22 mouse cellular contexts compared by ENCODE assay signal in the genomic region with DNA sequence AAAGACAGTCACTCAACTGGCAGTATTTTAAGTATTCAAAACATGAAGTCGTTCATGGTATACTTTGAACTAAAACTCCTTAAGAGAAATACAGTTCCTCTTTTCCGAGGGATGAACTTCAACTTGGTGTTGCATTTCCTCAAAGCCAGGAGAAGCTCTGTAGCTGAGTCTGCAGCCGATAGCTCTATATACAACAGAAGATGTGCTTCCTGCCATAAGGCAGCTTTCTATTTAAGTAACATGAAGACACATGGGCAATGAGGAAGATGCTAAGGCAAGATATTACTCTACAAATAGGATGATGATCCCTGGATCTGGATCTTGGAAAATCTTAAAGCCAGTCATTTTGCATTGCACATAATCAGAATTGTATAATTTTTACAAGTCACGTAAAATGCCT.
DNase-seq lines count a peak whose midpoint lies in the region; ATAC-seq and TF ChIP-seq lines count a peak whose summit lies in the region.
"Had no signal": no experiment of that assay in that cellular context is flagged by ENCODE, and none has a peak within 500 bp of the region (broad histone marks: within the 10 kb centered on the region; RNA-seq: fewer than 3 reads in every experiment).

No protein-coding gene starts in this region.

- DNase-seq in frontal cortex, adult 2 months (ENCODE audit: extremely low spot score in 1 of 2, low spot score in 1 of 2), result no peak
- peak; percentile 8 for DNase-seq in midbrain, embryonic 11.5 days (ENCODE audit: low spot score, missing footprints)
- DNase-seq in brain, adult 2 months (ENCODE audit: low read depth, low spot score), result peak; percentile 39
- no peak for DNase-seq in liver, postnatal 0 days
- DNase-seq: adrenal gland, adult 8-10 months; adrenal gland, postnatal 14 days; adrenal gland, postnatal 36 days; cerebellum, adult 11-12 months; cerebellum, adult 2 months; cerebellum, adult 9-10 months; cerebellum, postnatal 10 days; cerebellum, postnatal 25 days; forebrain, postnatal 0 days had no signal

- no peak for TF ChIP-seq CTCF in liver, postnatal 0 days (IDR thresholded peaks at IDR 0.05; ENCODE audit: low read depth)

- no peaks in the 10 kb centered on the region for H3K9me3 ChIP-seq in midbrain, embryonic 11.5 days (ENCODE audit: control insufficient read depth, low read length)
- no peaks in the 10 kb centered on the region for H3K9me3 ChIP-seq in midbrain, embryonic 15.5 days
- H3K9me3 ChIP-seq in liver, postnatal 0 days (ENCODE audit: low read length), result no peaks in the 10 kb centered on the region
- H3K9me3 ChIP-seq: embryonic facial prominence, embryonic 10.5 days; embryonic facial prominence, embryonic 12.5 days; forebrain, embryonic 13.5 days; forebrain, embryonic 15.5 days had no signal

- H3K36me3 ChIP-seq in midbrain, embryonic 11.5 days (ENCODE audit: control insufficient read depth, insufficient read depth, low read length), result no peaks in the 10 kb centered on the region
- no peaks in the 10 kb centered on the region for H3K36me3 ChIP-seq in midbrain, embryonic 15.5 days (replicated peaks)
- no peaks in the 10 kb centered on the region for H3K36me3 ChIP-seq in liver, postnatal 0 days (replicated peaks; ENCODE audit: insufficient read depth, low read length)

- no peaks in the 10 kb centered on the region for H3K4me1 ChIP-seq in midbrain, embryonic 11.5 days (ENCODE audit: control insufficient read depth, insufficient read depth, low read length)
- no peaks in the 10 kb centered on the region for H3K4me1 ChIP-seq in midbrain, embryonic 15.5 days
- H3K4me1 ChIP-seq in liver, postnatal 0 days (ENCODE audit: insufficient read depth), result no peaks in the 10 kb centered on the region
- H3K4me1 ChIP-seq: embryonic facial prominence, embryonic 10.5 days; embryonic facial prominence, embryonic 12.5 days; forebrain, embryonic 13.5 days had no signal

- peak; percentile 87 for ATAC-seq in frontal cortex, adult (ENCODE audit: low TSS enrichment)
- no peak for ATAC-seq in midbrain, embryonic 11.5 days (ENCODE audit: low FRiP score)
- ATAC-seq in midbrain, embryonic 15.5 days (replicated peaks), result no peak
- no peak for ATAC-seq in cerebellum, adult (ENCODE audit: insufficient number of reproducible peaks, low FRiP score, low TSS enrichment)
- no peak for ATAC-seq in liver, postnatal 0 days
- ATAC-seq: activated CD4-positive, CD25-positive, alpha-beta regulatory T cell, adult 4 months; forebrain, embryonic 13.5 days; forebrain, embryonic 15.5 days; forebrain, postnatal 0 days; Patski had no signal

- 88% methylated on average over 4 of the region's 4 CpGs for WGBS in midbrain, embryonic 11.5 days
- WGBS in midbrain, embryonic 15.5 days, result 90% methylated on average over 4 of the region's 4 CpGs
- WGBS in liver, postnatal 0 days (ENCODE audit: insufficient replicate concordance), result 38% methylated on average over 4 of the region's 4 CpGs

- no peak for TF ChIP-seq EP300 in liver, postnatal 0 days (IDR thresholded peaks at IDR 0.05; ENCODE audit: low read depth)

- no peaks in the 10 kb centered on the region for H3K27me3 ChIP-seq in midbrain, embryonic 11.5 days (ENCODE audit: control insufficient read depth, insufficient read depth, low read length)
- H3K27me3 ChIP-seq in midbrain, embryonic 15.5 days (replicated peaks), result no peaks in the 10 kb centered on the region
- H3K27me3 ChIP-seq in liver, postnatal 0 days (ENCODE audit: insufficient read depth, low read length), result no peaks in the 10 kb centered on the region
- H3K27me3 ChIP-seq: embryonic facial prominence, embryonic 12.5 days; forebrain, embryonic 13.5 days; forebrain, embryonic 15.5 days; Patski had no signal

- H3K27ac ChIP-seq in midbrain, embryonic 11.5 days (ENCODE audit: low read depth, low read length), result no peak overlapping the region
- H3K27ac ChIP-seq in midbrain, embryonic 15.5 days, result no peak overlapping the region
- H3K27ac ChIP-seq in liver, postnatal 0 days (ENCODE audit: low read depth), result no peak overlapping the region
- H3K27ac ChIP-seq: embryonic facial prominence, embryonic 10.5 days; embryonic facial prominence, embryonic 12.5 days; forebrain, embryonic 13.5 days; forebrain, embryonic 15.5 days had no signal

- no peak overlapping the region for H3K4me3 ChIP-seq in midbrain, embryonic 11.5 days (ENCODE audit: low read depth, low read length)
- no peak overlapping the region for H3K4me3 ChIP-seq in midbrain, embryonic 15.5 days
- H3K4me3 ChIP-seq in liver, postnatal 0 days (ENCODE audit: low read depth, low read length), result no peak overlapping the region
- H3K4me3 ChIP-seq: embryonic facial prominence, embryonic 10.5 days; embryonic facial prominence, embryonic 12.5 days; forebrain, embryonic 13.5 days; forebrain, embryonic 15.5 days had no signal

- H3K4me2 ChIP-seq in midbrain, embryonic 11.5 days, result no peak overlapping the region
- H3K4me2 ChIP-seq in midbrain, embryonic 15.5 days, result no peak overlapping the region
- H3K4me2 ChIP-seq in liver, postnatal 0 days (ENCODE audit: low read depth, low read length), result no peak overlapping the region
- H3K4me2 ChIP-seq: embryonic facial prominence, embryonic 12.5 days; forebrain, embryonic 13.5 days; forebrain, embryonic 15.5 days had no signal

- no peak overlapping the region for H3K9ac ChIP-seq in midbrain, embryonic 11.5 days (ENCODE audit: low read length)
- H3K9ac ChIP-seq in midbrain, embryonic 15.5 days, result no peak overlapping the region
- H3K9ac ChIP-seq in liver, postnatal 0 days (replicated peaks), result no peak overlapping the region
- H3K9ac ChIP-seq: embryonic facial prominence, embryonic 12.5 days; forebrain, embryonic 13.5 days; forebrain, embryonic 15.5 days; forebrain, postnatal 0 days had no signal

Comparison
In these comparisons a context has a peak if more than half of its experiments do, and no peak if none do; other contexts are left out.
1. DNase-seq: peak in midbrain, embryonic 11.5 days (single experiment) and brain, adult 2 months (single experiment); none in frontal cortex, adult 2 months (0 of 2) and liver, postnatal 0 days (single experiment).